Mouse (Mus musculus): ENCODE measurements around the gene Fam219a. TPM values are rescaled to one million over a fixed set of nuclear protein-coding genes. Genes with fewer than 3 reads are reported as not detected.

Gene Fam219a
- total RNA-seq, 2 experiments from 2014 or later: 20.1 to 24.4 TPM

DNA sequence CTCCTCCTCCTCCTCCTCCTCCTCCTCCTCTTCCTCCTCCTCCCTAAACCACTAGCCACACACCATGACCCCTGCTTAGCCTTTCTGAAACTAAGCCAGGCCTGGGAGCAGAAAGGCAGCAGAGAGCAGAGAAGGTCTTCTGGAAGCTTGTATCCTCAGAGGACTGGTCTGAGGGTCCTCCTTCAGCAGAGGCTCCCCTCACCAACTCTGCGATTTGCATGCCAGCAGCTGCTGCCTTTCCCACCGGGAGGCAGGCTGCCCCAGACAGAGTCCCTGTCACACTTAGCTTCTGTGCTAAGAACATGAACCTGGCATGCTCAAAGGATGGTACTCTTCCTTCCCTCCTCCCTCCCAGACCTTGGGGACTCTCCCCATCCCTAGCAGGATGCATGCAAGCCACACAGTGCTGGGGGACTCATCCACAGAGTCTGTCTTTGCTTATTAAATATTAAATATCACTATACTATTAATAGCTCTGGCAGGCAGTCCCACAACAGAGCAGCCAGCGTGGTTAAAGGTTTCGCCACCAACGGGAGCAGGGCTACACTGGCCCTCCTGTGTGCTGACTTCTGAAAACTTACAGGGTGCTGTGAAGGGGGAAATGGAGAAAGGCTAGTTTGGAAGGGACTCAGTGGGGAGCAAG lies 12.9 kb downstream of the Fam219a start:
- no peak for DNase-seq (ENCODE audit: low spot score in 2 of 2)

DNA sequence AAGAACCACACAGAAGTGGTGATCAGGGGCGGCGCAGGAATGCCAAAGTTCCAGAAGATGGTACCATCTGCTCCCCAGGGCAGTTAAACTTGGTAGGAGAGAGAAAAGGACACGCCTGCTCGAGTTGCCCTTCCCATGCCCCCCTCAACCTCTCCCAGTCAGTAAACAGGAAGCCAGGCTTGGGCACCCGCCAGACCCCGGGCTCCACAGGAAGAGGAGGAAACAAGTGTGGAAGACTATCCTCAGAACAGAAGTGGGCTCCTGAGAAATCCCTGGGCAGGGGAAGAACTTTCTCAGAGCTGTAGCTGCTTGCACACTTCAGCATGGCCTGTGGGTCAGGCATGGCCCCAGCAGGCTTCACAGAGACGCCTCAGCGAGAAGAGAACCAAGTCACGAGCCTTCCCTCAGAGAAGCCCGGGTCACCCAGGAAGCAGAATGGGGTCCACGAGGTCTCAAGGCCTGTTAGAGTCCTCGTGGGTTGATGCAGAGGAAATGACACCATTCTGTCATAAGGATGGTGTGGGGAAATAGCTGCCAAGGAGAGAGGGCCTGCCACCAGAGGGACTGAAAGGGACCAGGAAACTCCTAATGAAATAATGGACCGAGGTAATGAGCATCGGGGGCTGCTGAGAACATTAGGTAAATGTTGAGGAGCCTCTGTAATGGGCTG lies 14.2 kb downstream of the Fam219a start:
- DNase-seq (ENCODE audit: low spot score in 2 of 2): peak; percentile 26 to 65

DNA sequence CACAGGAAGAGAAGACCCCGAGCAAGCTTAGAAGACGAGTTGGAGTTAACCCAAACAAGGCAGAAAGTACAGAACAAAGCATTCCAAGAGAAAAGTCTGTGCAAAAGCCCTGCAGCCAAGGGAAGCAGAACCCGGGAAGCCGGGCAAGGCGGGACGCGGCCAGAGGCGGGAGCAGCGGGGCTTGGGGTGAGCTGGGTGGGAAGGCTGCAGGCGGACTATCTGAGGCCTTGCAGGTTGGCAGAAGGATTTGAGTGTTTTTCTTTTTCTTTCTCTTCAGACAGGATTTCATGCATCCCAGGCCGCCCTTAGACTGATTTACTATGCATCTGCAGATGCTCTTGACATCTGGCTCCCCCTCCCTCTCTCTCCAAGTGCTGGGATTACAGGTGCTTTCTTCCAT lies 16.2 kb downstream of the Fam219a start:
- no peak for DNase-seq (ENCODE audit: low spot score in 2 of 2)

DNA sequence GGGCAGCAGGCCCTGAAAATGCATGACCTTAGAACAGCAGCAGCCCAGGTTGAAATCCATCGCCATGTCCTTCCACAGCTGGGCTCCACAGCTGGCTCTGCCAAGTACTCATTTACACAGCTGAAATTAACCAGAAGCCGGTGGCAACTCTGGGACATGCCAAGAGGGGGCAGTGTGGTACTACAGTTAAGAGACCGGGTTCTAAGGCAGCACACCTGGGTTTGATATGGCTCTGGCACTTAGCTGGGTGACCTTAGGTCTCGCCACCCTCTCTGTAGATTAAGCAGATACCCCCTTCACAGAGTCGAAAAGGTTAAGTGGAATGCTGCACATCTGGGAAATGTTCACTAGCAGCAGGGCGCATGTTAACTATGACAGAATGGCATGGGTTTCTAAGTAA lies 16.8 kb downstream of the Fam219a start:
- DNase-seq (ENCODE audit: low spot score in 2 of 2): peak in 1 of 2 experiments; percentile 60

DNA sequence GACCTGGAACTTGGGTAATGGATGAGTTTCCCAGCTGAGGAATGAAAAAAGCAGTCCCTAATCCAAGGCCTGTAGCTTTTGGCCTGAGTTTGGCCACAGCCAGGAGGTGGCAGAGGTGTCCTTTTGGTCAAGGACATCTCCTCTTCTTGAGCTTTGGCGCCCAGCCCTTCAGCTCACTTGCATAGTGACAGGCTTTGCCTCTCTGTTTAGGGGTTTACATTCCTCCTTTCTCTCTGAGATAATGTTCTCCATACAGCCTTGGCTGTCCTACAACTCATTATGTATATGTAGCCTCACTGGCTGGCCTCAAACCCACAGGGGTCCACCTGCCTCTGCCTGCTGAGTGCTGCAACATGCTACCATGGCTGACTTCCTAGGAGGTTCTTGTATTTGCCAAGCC lies 22.3 kb downstream of the Fam219a start:
- DNase-seq (ENCODE audit: low spot score in 2 of 2): no peak

DNA sequence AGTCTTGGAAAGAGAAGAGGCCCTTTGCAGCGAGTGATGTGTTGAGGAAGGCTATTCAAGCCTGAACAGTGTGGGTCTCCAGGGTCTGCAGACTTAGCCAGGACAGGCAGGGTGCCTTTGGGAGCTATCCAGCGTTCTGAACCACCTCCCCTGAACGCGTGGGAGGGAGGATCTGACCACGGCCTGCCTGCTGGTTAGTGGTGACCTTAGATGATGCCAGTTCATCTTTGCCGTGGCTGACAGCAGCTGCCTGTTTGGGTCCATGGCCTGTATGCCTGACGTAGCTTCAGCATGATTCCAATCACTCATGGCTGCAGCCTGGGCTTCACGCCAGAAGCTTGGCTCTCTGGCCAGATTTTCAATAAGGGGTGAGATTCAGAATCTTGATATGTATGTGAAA lies 23.4 kb downstream of the Fam219a start:
- DNase-seq (ENCODE audit: low spot score in 2 of 2): peak in 1 of 2 experiments; percentile 29

DNA sequence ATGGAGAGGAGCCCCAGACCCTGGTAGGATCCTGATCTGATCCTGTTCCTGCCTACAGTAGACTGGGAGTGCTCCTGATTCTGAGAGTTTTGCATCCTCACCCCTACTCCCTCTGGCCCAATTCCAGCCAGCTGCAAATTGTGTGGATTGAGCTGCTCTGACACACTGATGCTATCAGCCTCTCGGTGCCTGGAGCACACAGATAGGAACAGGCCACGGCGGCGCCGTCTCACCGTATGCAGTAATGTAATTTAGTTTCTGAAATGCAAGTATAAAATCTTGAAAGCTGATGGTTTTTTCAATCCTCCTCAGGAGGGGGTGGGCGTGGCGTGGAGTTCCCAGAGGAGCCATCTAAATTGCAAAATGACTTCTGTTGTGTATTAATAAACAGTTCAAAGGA lies 27.2 kb downstream of the Fam219a start:
- no peak for DNase-seq (ENCODE audit: low spot score in 2 of 2)

DNA sequence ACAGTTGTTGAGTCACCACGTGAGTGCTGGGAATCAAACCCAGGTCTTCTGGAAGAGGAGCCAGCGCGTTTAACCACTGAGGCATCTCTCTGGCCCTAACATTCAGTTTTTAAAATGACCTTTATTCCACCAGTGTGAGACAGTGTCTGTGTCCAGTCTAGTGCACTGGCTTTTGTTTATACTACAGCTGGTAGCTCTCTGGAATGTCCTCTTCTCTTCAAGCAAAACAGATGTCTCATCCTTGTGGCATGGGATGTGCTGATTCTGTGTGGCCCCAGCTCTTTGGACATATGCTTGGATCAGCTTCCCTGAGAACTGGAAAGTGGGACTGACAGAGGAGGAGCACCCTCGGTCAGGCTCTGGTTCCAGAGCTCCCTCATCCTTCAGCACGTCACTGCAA lies 34.5 kb downstream of the Fam219a start:
- DNase-seq (ENCODE audit: low spot score in 2 of 2): no peak

DNA sequence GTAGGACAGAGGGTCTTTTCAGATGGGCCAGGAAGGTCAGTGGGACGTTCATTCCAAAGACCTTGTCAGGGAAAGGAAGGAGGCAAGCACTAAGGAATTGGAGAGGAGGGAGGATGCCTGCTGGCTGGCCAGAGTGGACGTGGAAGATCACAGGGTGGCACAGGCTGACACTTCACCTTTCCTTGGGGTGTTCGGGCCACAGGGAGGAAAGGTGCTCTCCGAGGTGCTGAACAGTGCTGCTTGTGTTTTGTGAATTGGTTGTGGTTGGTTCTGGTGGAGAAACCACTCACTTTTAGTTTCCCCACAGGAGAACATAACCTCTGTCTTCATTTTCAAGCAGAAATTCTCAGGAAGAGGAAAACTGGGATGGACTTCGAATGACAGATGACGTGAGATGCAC lies 36.9 kb downstream of the Fam219a start:
- peak in 1 of 2 experiments; percentile 31 for DNase-seq (ENCODE audit: low spot score in 2 of 2)

DNA sequence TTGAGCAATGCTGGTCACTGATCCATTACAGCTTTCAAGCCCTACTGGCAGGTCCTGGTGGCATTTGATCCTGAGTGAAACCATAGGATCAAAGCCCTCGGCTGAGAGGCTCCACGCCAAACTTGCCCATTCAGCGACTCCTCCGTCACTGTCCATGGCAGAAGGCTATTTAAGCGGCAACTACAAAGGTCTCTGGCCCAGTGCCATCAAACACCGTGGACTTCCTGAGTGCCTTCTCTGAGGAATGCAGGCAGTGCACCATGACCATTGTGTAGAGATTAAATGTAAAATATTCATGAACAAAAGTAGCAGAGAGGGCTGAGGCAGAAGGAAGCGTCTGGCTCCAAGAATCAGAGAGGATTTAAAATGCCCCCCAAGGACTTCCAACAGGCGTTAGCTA lies 41.3 kb downstream of the Fam219a start:
- peak in 1 of 2 experiments; percentile 38 for DNase-seq (ENCODE audit: low spot score in 2 of 2)

DNA sequence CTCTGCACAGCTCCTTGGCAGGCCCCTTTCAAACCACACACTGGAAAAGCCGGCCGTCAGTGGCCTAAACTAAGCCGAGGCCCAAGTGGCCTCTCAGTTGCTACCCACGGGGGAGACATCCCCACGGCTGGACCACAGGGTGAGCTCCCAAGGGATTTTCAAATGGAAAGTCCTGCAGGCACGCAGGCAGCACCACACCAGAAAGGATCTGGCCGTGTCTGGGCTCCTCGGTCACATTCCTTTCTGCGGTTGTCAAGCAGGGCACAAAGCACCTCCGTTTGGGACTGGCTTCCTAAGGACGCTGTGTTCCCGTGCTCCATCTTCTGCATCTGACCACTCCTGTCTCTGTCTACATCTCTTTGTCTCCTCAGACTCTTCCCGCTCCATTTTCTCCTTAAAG lies 42.3 kb downstream of the Fam219a start:
- no peak for DNase-seq (ENCODE audit: low spot score in 2 of 2)

DNA sequence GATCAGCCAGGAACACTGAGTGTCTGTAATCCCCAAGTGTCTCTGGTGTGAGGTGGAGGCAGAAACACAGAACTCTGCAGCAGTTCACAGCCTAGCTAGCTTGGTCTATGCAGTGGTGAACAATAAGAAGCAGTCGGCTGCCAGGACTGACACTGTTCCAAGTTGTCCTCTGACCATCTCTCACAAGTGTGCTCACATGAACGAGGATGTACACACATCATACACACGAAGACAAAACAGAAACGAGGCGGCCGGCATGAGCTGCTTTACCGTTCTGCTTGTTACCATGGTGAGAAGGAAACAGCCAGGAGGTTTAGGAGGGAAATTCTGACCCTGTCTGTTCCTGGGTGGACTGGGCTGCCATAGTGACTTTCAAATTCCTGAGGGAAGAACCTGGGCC lies 42.8 kb downstream of the Fam219a start:
- DNase-seq (ENCODE audit: low spot score in 2 of 2): no peak

DNA sequence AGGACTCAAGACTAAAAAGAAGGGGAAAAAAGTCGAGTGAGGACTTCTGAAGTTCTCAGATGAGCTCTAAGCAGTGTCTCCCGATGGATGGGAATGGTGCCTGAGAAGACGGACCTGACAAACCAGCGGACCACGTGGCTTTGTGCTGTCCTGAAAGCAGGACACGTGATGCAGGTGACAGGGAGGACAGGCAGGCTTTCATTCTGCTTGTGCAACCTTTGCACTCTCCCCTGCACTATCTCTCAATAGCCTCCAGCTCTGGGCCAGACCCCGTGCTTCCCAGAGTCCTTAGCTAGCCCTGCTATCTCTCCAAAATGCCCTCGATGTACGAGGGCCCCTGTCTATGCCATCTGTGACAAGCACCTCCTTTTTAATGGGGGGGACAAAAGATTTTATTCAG lies 44.5 kb downstream of the Fam219a start:
- no peak for DNase-seq (ENCODE audit: low spot score in 2 of 2)

DNA sequence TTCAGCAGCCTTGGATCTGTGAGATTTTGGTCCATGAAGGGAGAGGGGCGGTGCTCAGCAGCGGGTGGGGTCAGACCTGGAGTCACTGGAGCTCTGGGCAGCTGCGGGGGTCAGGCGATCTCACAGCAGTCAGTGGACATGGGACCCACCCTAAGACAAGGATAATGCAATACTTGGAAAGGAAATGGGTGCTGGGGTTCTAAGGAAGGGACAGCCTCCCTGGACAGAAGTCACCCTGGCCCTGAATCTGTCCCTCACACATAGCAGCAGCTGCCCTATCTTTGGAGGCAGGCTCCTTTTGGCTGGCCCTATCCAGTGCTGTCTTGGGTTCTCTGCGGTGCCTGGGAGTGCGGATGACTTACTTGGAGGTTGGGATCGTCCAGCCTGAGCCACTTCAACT lies 45.5 kb downstream of the Fam219a start:
- no peak for DNase-seq (ENCODE audit: low spot score in 2 of 2)

DNA sequence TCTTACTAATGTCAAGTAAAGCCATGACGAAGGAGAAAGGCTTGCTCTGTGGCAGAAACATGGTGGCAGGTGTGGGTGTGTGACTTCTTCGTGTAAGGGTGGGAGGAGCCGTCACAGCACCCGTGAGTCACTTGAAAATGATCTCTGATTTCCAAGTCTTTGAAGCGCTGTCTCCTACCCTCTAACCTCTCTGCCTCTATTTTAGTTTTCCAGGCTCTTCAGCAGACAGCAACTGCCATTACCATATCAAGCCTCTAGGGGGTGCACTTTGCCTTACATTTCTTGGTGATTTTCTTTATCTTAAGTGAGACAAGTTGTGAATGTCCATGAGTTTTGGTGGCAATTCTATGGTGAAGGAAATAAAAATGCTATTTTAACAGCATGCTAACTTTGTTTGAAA lies 46.5 kb downstream of the Fam219a start:
- DNase-seq (ENCODE audit: low spot score in 2 of 2): no peak

DNA sequence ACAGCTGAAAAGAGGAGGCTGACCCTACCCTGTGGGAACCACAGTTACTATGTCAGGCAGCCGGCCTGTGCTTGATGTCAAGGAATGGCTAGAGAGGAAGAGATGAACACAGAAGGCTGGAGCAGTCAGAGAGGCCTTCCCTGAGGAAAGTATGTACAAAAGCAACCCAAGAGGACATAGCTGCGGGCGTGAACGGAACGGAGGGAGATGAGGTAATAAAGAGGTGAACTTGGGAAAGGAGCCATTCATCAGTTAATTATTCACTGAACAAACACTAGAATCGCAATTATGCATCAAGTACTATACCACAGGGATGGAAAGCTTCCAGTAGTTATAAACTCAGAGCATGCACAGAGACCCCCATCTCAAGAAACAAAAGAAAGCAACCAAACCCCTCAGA lies 47.2 kb downstream of the Fam219a start:
- DNase-seq (ENCODE audit: low spot score in 2 of 2): no peak

DNA sequence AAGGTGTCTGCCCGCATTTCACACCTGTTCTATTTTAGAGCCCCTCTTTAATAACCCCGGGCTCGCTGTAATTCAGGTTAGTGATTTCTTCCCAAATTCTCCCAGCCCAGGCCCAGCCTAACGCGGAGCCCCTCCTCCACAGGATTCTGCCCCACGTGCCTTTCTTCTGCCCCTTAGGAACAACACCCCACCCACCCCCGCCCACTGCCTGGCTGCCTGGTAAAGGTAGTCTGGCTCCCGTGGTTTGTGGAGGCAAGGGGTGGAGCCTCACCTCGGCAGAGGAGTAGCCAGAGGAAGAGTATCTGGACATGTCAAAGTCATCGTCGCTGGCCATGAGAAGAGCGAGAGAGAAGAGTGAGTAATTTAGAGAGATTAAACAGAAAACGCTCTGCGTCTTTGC lies 48.7 kb downstream of the Fam219a start:
- no peak for DNase-seq (ENCODE audit: low spot score in 2 of 2)

DNA sequence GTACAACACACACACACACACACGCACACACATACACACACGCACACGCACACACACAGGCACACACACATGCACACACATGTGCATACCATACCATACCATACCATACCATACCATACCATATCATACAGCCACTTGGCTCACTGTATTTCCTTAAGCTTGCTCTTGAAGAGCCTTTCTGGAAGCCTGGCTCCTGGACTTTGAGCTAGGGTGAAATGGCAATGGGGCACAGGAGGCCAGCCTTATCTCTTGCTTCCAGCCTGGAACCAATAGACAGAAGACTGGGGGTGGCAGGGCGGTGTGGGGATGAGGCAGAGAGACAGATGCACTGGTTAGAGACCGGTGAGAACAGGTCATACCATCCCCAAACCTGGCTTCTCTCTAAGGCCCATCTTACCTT lies 50.1 kb downstream of the Fam219a start:
- DNase-seq (ENCODE audit: low spot score in 2 of 2): no peak

DNA sequence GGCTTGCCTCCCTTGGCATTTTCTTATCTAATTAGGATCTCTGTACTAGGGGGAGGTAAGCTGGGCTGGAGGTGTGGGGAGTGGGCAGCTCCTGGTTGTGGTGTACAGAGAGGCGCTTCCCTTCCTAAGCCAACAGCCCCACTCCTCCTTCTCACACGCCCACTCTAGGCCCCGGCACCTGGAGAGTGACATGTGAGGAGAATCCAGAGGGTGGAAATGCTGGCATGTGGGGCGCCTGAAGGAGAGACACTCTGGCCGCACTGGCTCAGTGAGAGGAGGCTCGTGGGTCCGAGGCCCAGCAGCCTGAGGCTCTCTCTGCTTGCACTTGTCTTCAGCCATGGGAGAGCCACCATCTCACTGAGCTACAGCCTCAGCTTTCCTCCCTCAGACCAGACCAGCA lies 51.0 kb downstream of the Fam219a start:
- DNase-seq (ENCODE audit: low spot score in 2 of 2): no peak

DNA sequence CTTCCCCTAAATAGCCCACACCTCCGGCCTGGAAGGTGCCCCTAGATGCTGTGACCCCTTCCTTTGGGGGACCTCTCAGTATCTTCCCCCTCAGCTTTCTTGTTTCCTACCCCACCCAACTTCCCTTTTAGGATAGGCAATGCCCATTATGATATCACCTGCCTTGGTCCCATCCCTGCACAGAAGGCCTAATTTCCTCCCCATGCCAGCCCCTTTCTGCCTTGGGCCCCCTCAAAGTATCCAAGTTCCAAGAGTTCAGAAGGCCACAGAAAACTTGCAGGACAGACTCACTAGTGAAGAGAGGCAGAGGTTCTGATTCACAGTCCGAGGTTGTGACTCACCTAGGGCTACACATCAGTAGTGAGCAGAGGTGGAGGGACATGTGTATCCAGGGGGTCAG lies 52.1 kb downstream of the Fam219a start, which contains the start of gene 1110017D15Rik:
1110017D15Rik (minus strand) TSS at position 101 of the 400 bp plus-strand sequence.
- no peak for DNase-seq (ENCODE audit: low spot score in 2 of 2)

DNA sequence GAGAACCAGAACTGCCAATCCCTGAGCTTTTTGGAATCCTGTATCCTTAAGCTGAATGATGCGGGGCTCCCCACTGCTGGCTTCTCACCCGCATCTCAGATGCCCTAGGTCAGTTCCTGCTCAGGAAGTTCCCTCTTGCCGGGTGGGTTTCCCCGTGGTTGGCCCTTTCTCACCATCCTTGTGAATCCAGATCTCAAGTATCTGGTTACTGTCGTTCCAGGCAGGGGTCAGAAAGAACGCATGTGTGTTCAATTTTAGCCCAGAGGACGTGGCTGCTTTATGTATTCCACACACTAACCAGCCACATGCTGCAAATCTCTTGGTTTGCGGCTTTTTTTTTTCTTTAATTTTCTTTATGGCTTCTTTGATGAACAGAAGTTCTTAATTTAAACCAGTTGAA lies 55.6 kb downstream of the Fam219a start:
- DNase-seq (ENCODE audit: low spot score in 2 of 2): no peak

DNA sequence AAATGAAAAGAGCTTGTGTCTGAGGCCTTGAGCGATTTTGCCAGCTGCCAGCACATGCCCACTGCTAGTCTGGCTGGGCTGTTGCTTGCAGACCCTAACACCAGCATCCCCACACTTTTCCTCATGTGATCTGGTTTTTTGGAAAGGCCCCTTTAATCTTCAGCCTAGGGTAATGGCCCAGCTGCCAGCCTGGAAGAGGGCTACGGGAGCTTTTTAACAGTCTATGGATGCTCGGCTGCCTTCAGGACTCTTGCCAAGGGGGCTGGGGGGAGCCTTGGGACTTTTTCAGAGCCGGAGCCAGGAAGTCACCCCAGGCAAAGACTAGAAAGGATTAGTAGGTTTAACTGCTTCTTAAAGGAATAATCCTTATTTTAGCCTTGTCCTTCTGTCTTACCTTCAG lies 56.0 kb downstream of the Fam219a start:
- no peak for DNase-seq (ENCODE audit: low spot score in 2 of 2)

DNA sequence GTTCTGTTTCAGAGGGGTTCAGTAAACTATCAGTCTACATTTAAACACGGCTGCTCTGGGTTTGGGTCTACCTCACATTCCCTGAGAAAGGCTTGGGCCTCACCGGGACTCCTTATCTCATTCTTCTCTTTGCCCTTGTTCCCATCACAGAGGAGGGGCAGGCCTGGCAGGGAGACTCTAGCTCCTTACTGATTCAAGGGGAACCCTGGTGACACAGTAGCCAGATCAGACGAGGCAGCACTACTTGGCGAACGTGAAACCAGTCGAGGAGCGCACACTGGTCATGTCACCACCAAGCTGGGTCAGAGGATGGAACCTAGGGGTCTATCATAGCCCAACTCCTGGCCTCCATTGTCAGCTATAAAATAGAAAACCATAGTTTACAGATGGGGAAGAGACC lies 61.3 kb downstream of the Fam219a start:
- no peak for DNase-seq (ENCODE audit: low spot score in 2 of 2)
